Mouse (Mus musculus) MEL (cell line): ENCODE data around the gene Ccl28.

Experiments used
- CHD2 ChIP-seq: IDR thresholded peaks from 2 replicates; pipeline ENCODE4 v1.6.1; 2011; ENCODE audit warnings: low read length, improper control_type of control experiment
- CTCF ChIP-seq, 3 experiments: IDR thresholded peaks in 2 of 3; conservative IDR thresholded peaks in 1 of 3; 2 replicates each; pipeline ENCODE4 v1.5.1; 2011 to 2012; ENCODE audit warnings: low read length in 3 of 3, low read depth in 2 of 3, mild to moderate bottlenecking in 2 of 3, improper control_type of control experiment in 1 of 3, inconsistent platforms in 1 of 3, mixed read lengths in 1 of 3, moderate library complexity in 1 of 3; ENCODE audit not compliant: control insufficient read depth in 1 of 3, insufficient read depth in 1 of 3, poor library complexity in 1 of 3, severe bottlenecking in 1 of 3
- EP300 ChIP-seq, 2 experiments: IDR thresholded peaks; 2 replicates each; pipeline ENCODE4 v1.6.1; 2011; ENCODE audit warnings: improper control_type of control experiment in 2 of 2, low read length in 2 of 2, low read depth in 1 of 2, mild to moderate bottlenecking in 1 of 2
- GABPA ChIP-seq: IDR thresholded peaks from 2 replicates; pipeline ENCODE4 v1.6.1; 2012; ENCODE audit warnings: low read depth, mild to moderate bottlenecking, inconsistent platforms, low read length, improper control_type of control experiment, moderate library complexity
- HCFC1 ChIP-seq: IDR thresholded peaks from 2 replicates; pipeline ENCODE4 v1.6.1; 2012; ENCODE audit warnings: low read depth, mild to moderate bottlenecking, inconsistent platforms, low read length, improper control_type of control experiment, moderate library complexity
- POLR2A ChIP-seq, 2 experiments: IDR thresholded peaks; 2 replicates each; pipeline ENCODE4 v1.6.1; 2011 to 2012; ENCODE audit warnings: low read length in 2 of 2, mild to moderate bottlenecking in 2 of 2, control low read depth in 1 of 2, improper control_type of control experiment in 1 of 2, low read depth in 1 of 2, moderate library complexity in 1 of 2; ENCODE audit not compliant: control insufficient read depth in 1 of 2, insufficient read depth in 1 of 2, poor library complexity in 1 of 2
- POLR2AphosphoS2 ChIP-seq: IDR thresholded peaks from 2 replicates; pipeline ENCODE4 v1.6.1; 2011; ENCODE audit warnings: low read length, improper control_type of control experiment
- SIN3A ChIP-seq: IDR thresholded peaks from 2 replicates; pipeline ENCODE4 v1.6.1; 2012; ENCODE audit warnings: low read length, improper control_type of control experiment, inconsistent platforms
- TCF12 ChIP-seq: IDR thresholded peaks from 2 replicates; pipeline ENCODE4 v1.6.1; 2014; ENCODE audit warnings: low read depth, mild to moderate bottlenecking, inconsistent platforms, low read length, improper control_type of control experiment, moderate library complexity
- UBTF ChIP-seq: IDR thresholded peaks from 2 replicates; pipeline ENCODE4 v1.6.1; 2012; ENCODE audit warnings: low read depth, mild to moderate bottlenecking, inconsistent platforms, low read length, improper control_type of control experiment, moderate library complexity, borderline replicate concordance; ENCODE audit not compliant: insufficient read depth
- ZNF384 ChIP-seq: IDR thresholded peaks from 2 replicates; pipeline ENCODE4 v1.6.1; 2012; ENCODE audit warnings: low read depth, mild to moderate bottlenecking, inconsistent platforms, low read length, improper control_type of control experiment

- TF ChIP-seq CTCF (IDR thresholded peaks at IDR 0.05 in 2 of 3, conservative IDR thresholded peaks at IDR 0.05 in 1 of 3; ENCODE audit: control insufficient read depth in 1 of 3, insufficient read depth in 1 of 3, low read depth in 2 of 3, low read length in 3 of 3, poor library complexity in 1 of 3, severe bottlenecking in 1 of 3) (no peak), UBTF (no peak), ZNF384 (no peak), GABPA (no peak), POLR2A (IDR thresholded peaks at IDR 0.05; ENCODE audit: control insufficient read depth in 1 of 2, insufficient read depth in 1 of 2, low read depth in 1 of 2, low read length in 2 of 2, poor library complexity in 1 of 2) (no peak), EP300 (IDR thresholded peaks at IDR 0.05; ENCODE audit: low read depth in 1 of 2, low read length in 2 of 2) (no peak), HCFC1 (no peak), TCF12 (no peak), CHD2 (no peak), POLR2AphosphoS2 (no peak), SIN3A (no peak)
Observed at GRCm38 (mm10) chr13:119679721-119680120, 56.1 kb downstream of the Ccl28 start.
